15 mouse cellular contexts compared by ENCODE assay signal in the genomic region with DNA sequence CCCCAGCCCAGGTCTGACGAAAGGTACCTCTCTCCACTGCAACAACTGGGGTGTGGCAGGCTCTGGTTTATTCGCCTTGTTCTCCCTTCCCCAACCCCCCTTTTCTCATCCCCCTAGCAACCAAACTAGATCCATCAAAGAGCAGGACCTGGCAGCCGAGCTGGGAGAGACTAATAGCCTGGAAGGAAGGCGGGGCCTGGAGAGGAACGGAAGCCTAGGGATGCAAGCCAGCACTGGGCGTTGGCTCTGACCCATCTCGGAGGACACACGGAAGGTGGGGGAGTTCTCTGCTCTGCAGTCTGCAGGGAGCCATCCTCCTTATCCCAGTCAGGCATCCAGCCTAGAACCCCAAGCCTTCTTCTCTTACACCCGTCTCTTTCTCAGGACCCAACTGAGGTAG. TPM values are rescaled to one million over a fixed set of nuclear protein-coding genes. Genes with fewer than 3 reads are reported as not detected.
DNase-seq lines count a peak whose midpoint lies in the region; ATAC-seq and TF ChIP-seq lines count a peak whose summit lies in the region.
"Had no signal": no experiment of that assay in that cellular context is flagged by ENCODE, and none has a peak within 500 bp of the region (broad histone marks: within the 10 kb centered on the region; RNA-seq: fewer than 3 reads in every experiment).

No protein-coding gene starts in this region.

- no peak for TF ChIP-seq EP300 in lung, postnatal 0 days (IDR thresholded peaks at IDR 0.05)

- no peak for ATAC-seq in forebrain, embryonic 13.5 days
- ATAC-seq in forebrain, postnatal 0 days = no peak
- ATAC-seq in lung, postnatal 0 days = no peak
- no peak for ATAC-seq in limb, embryonic 11.5 days (ENCODE audit: insufficient number of reproducible peaks, low FRiP score, low TSS enrichment, low read depth)
- ATAC-seq: midbrain, embryonic 13.5 days; Patski had no signal

- no peak overlapping the region for H3K27ac ChIP-seq in forebrain, embryonic 13.5 days
- H3K27ac ChIP-seq in forebrain, postnatal 0 days (ENCODE audit: low read depth, low read length) = no peak overlapping the region
- H3K27ac ChIP-seq in lung, postnatal 0 days (ENCODE audit: low read length) = no peak overlapping the region
- H3K27ac ChIP-seq in limb, embryonic 11.5 days (replicated peaks; ENCODE audit: low read depth, low read length) = no peak overlapping the region
- H3K27ac ChIP-seq: kidney, embryonic 15.5 days; liver, embryonic 14.5 days; midbrain, embryonic 13.5 days had no signal

- no peak overlapping the region for H3K4me3 ChIP-seq in forebrain, embryonic 13.5 days
- H3K4me3 ChIP-seq in forebrain, postnatal 0 days (ENCODE audit: low read depth, low read length) = no peak overlapping the region
- H3K4me3 ChIP-seq in lung, postnatal 0 days (ENCODE audit: low read depth, low read length) = no peak overlapping the region
- no peak overlapping the region for H3K4me3 ChIP-seq in limb, embryonic 11.5 days (ENCODE audit: low read depth, low read length)
- H3K4me3 ChIP-seq: kidney, embryonic 15.5 days; midbrain, embryonic 13.5 days had no signal

- peaks cover 41% of the 10 kb centered on the region for H3K4me1 ChIP-seq in forebrain, embryonic 13.5 days
- H3K4me1 ChIP-seq in forebrain, postnatal 0 days (ENCODE audit: insufficient read depth) = 0 out of 2 replicates have a peak, but pooled peaks cover 4% of the 10 kb centered on the region
- peaks cover 3% of the 10 kb centered on the region; the same call in 1 of the 2 replicates for H3K4me1 ChIP-seq in lung, postnatal 0 days (ENCODE audit: insufficient read depth, low read depth, low read length)
- peaks cover 16% of the 10 kb centered on the region for H3K4me1 ChIP-seq in limb, embryonic 11.5 days (ENCODE audit: control insufficient read depth, insufficient read depth, low read length)

- DNase-seq in forebrain, postnatal 0 days = no peak
- peak; percentile 17 for DNase-seq in lung, postnatal 0 days (ENCODE audit: low spot score)
- no peak for DNase-seq in lung, postnatal 4 days
- DNase-seq in ZHBTc4 (ENCODE audit: low read depth, low spot score) = peak; percentile 69
- DNase-seq in limb, embryonic 11.5 days (ENCODE audit: low spot score) = no peak
- no peak for DNase-seq in layer of hippocampus, postnatal 36 days
- DNase-seq in left cerebral cortex, postnatal 36 days (ENCODE audit: low spot score in 2 of 2) = no peak
- DNase-seq: cerebellum, adult 18-20 months; thymus, postnatal 14 days had no signal

- 7% methylated on average over 9 of the region's 9 CpGs for WGBS in forebrain, embryonic 13.5 days
- WGBS in forebrain, postnatal 0 days = 11% methylated on average over 9 of the region's 9 CpGs
- WGBS in lung, postnatal 0 days = 13% methylated on average over 9 of the region's 9 CpGs
- 6% methylated on average over 9 of the region's 9 CpGs for WGBS in limb, embryonic 11.5 days

- no peak overlapping the region for H3K9ac ChIP-seq in forebrain, embryonic 13.5 days
- no peak overlapping the region for H3K9ac ChIP-seq in forebrain, postnatal 0 days
- no peak overlapping the region for H3K9ac ChIP-seq in lung, postnatal 0 days (replicated peaks; ENCODE audit: low read depth)
- H3K9ac ChIP-seq in limb, embryonic 11.5 days (ENCODE audit: low read length) = no peak overlapping the region; the same call in 1 of the 2 replicates
- H3K9ac ChIP-seq: kidney, embryonic 15.5 days; liver, embryonic 14.5 days; midbrain, embryonic 13.5 days had no signal

- intact Hi-C loops in left cerebral cortex, postnatal 36 days (cut with DNase I) = no loop called here

- no peaks in the 10 kb centered on the region for H3K9me3 ChIP-seq in forebrain, embryonic 13.5 days (replicated peaks)
- no peaks in the 10 kb centered on the region for H3K9me3 ChIP-seq in forebrain, postnatal 0 days (ENCODE audit: low read length)
- H3K9me3 ChIP-seq in lung, postnatal 0 days (ENCODE audit: low read length) = no peaks in the 10 kb centered on the region
- H3K9me3 ChIP-seq in limb, embryonic 11.5 days (ENCODE audit: control insufficient read depth, low read length) = no peaks in the 10 kb centered on the region
- H3K9me3 ChIP-seq: kidney, embryonic 15.5 days; midbrain, embryonic 13.5 days had no signal

- H3K4me2 ChIP-seq in forebrain, embryonic 13.5 days = peak overlapping the region; percentile 20
- no peak overlapping the region for H3K4me2 ChIP-seq in forebrain, postnatal 0 days (ENCODE audit: low read depth)
- no peak overlapping the region for H3K4me2 ChIP-seq in lung, postnatal 0 days (replicated peaks; ENCODE audit: low read depth, low read length)
- 0 out of 2 replicates have a peak overlapping the region, but pooled peaks have one; percentile 12 for H3K4me2 ChIP-seq in limb, embryonic 11.5 days (ENCODE audit: low read depth, severe bottlenecking)
- H3K4me2 ChIP-seq: kidney, embryonic 15.5 days; midbrain, embryonic 13.5 days had no signal

- TF ChIP-seq CTCF in forebrain, postnatal 0 days (IDR thresholded peaks at IDR 0.05; ENCODE audit: low read depth) = no peak
- TF ChIP-seq CTCF in lung, postnatal 0 days (IDR thresholded peaks at IDR 0.05) = no peak

- H3K27me3 ChIP-seq in forebrain, embryonic 13.5 days = peaks cover 65% of the 10 kb centered on the region
- peaks cover 38% of the 10 kb centered on the region for H3K27me3 ChIP-seq in forebrain, postnatal 0 days (ENCODE audit: insufficient read depth, low read length)
- H3K27me3 ChIP-seq in lung, postnatal 0 days (replicated peaks; ENCODE audit: insufficient read depth, low read length) = peaks cover 50% of the 10 kb centered on the region
- H3K27me3 ChIP-seq in limb, embryonic 11.5 days (ENCODE audit: control insufficient read depth, insufficient read depth, low read length) = peaks cover 54% of the 10 kb centered on the region
- H3K27me3 ChIP-seq: Patski had no signal

- H3K36me3 ChIP-seq in forebrain, embryonic 13.5 days (ENCODE audit: poor library complexity, severe bottlenecking) = no peaks in the 10 kb centered on the region
- no peaks in the 10 kb centered on the region for H3K36me3 ChIP-seq in forebrain, postnatal 0 days (ENCODE audit: insufficient read depth)
- H3K36me3 ChIP-seq in lung, postnatal 0 days (ENCODE audit: insufficient read depth, low read length) = no peaks in the 10 kb centered on the region
- no peaks in the 10 kb centered on the region for H3K36me3 ChIP-seq in limb, embryonic 11.5 days (ENCODE audit: control insufficient read depth, insufficient read depth, low read length)
- H3K36me3 ChIP-seq: kidney, embryonic 15.5 days; midbrain, embryonic 13.5 days had no signal

RNA-seq across cellular contexts. Expression of gene Prph, which starts 1.6 kb away (rescaled TPM):
- 0.94 and 1.6 TPM in 2 replicates for polyA plus RNA-seq in forebrain, embryonic 13.5 days (2015; fragmentation: Nextera tagmentation; extraction: Ambion mirVana)
- total RNA-seq in forebrain, postnatal 0 days (2014; rRNA removed) = 1.7 and 2.3 TPM in 2 replicates
- polyA plus RNA-seq in forebrain, postnatal 0 days (2015; fragmentation: Nextera tagmentation; extraction: Ambion mirVana) = 2.3 and 2.4 TPM in 2 replicates
- 0.32 and 0.42 TPM in 2 replicates for polyA plus RNA-seq in lung, postnatal 0 days (2015; fragmentation: Nextera tagmentation; extraction: Ambion mirVana)
- polyA plus RNA-seq in limb, embryonic 11.5 days (2014; fragmentation: Nextera tagmentation; extraction: Ambion mirVana) = 0.10 and 0.11 TPM in 2 replicates
- total RNA-seq in layer of hippocampus, postnatal 36 days (2021) = 1 to 10 TPM in 1 of 2 experiments, under 1 TPM in 1; 0.82 to 2.2 TPM
- total RNA-seq in left cerebral cortex, postnatal 36 days (2021) = 1 to 10 TPM in 1 of 2 experiments, under 1 TPM in 1; 0.97 to 1.8 TPM

RNA-seq across cellular contexts. Expression of gene Troap, which starts 21.0 kb away (rescaled TPM):
- 37.8 and 38.6 TPM in 2 replicates for polyA plus RNA-seq in forebrain, embryonic 13.5 days (2015; fragmentation: Nextera tagmentation; extraction: Ambion mirVana)
- total RNA-seq in forebrain, postnatal 0 days (2014; rRNA removed) = 1.5 and 3.9 TPM in 2 replicates
- 2.7 and 3.1 TPM in 2 replicates for polyA plus RNA-seq in forebrain, postnatal 0 days (2015; fragmentation: Nextera tagmentation; extraction: Ambion mirVana)
- 0.95 and 0.99 TPM in 2 replicates for polyA plus RNA-seq in lung, postnatal 0 days (2015; fragmentation: Nextera tagmentation; extraction: Ambion mirVana)
- 33.4 and 37.2 TPM in 2 replicates for polyA plus RNA-seq in limb, embryonic 11.5 days (2014; fragmentation: Nextera tagmentation; extraction: Ambion mirVana)
- total RNA-seq in layer of hippocampus, postnatal 36 days (2021) = under 1 TPM; 0.38 to 0.40 TPM
- under 1 TPM in 1 of 2 experiments, not detected in 1; 0.32 TPM for total RNA-seq in left cerebral cortex, postnatal 36 days (2021)

RNA-seq across cellular contexts. Expression of gene Tuba1c, which starts 23.7 kb away (rescaled TPM):
- polyA plus RNA-seq in forebrain, embryonic 13.5 days (2015; fragmentation: Nextera tagmentation; extraction: Ambion mirVana) = 97.6 and 102 TPM in 2 replicates
- 22.1 and 24.9 TPM in 2 replicates for total RNA-seq in forebrain, postnatal 0 days (2014; rRNA removed)
- polyA plus RNA-seq in forebrain, postnatal 0 days (2015; fragmentation: Nextera tagmentation; extraction: Ambion mirVana) = 16.4 and 18.8 TPM in 2 replicates
- 45.1 and 53.2 TPM in 2 replicates for polyA plus RNA-seq in lung, postnatal 0 days (2015; fragmentation: Nextera tagmentation; extraction: Ambion mirVana)
- 146 and 157 TPM in 2 replicates for polyA plus RNA-seq in limb, embryonic 11.5 days (2014; fragmentation: Nextera tagmentation; extraction: Ambion mirVana)
- total RNA-seq in layer of hippocampus, postnatal 36 days (2021) = 10 to 100 TPM; 56.8 to 66.3 TPM
- total RNA-seq in left cerebral cortex, postnatal 36 days (2021) = 10 to 100 TPM; 60.3 to 78.5 TPM

RNA-seq across cellular contexts. Expression of gene C1ql4, which starts 34.2 kb away (rescaled TPM):
- 0.39 TPM in 1 of 2 replicates, not detected in the other for polyA plus RNA-seq in forebrain, embryonic 13.5 days (2015; fragmentation: Nextera tagmentation; extraction: Ambion mirVana)
- total RNA-seq in forebrain, postnatal 0 days (2014; rRNA removed) = 0.23 and 0.48 TPM in 2 replicates
- 0.40 TPM in 1 of 2 replicates, not detected in the other for polyA plus RNA-seq in forebrain, postnatal 0 days (2015; fragmentation: Nextera tagmentation; extraction: Ambion mirVana)
- polyA plus RNA-seq in lung, postnatal 0 days (2015; fragmentation: Nextera tagmentation; extraction: Ambion mirVana) = not detected in 2 replicates
- polyA plus RNA-seq in limb, embryonic 11.5 days (2014; fragmentation: Nextera tagmentation; extraction: Ambion mirVana) = not detected in 2 replicates
- total RNA-seq in layer of hippocampus, postnatal 36 days (2021) = under 1 TPM in 1 of 2 experiments, not detected in 1; 0.30 TPM
- not detected for total RNA-seq in left cerebral cortex, postnatal 36 days (2021)
- total RNA-seq: gastrocnemius, postnatal 4 days had no signal
- polyA plus RNA-seq: liver, embryonic 14.5 days had no signal

RNA-seq across cellular contexts. Expression of gene Dnajc22, which starts 39.6 kb away (rescaled TPM):
- 0.25 and 0.84 TPM in 2 replicates for polyA plus RNA-seq in forebrain, embryonic 13.5 days (2015; fragmentation: Nextera tagmentation; extraction: Ambion mirVana)
- 0.38 and 0.71 TPM in 2 replicates for total RNA-seq in forebrain, postnatal 0 days (2014; rRNA removed)
- polyA plus RNA-seq in forebrain, postnatal 0 days (2015; fragmentation: Nextera tagmentation; extraction: Ambion mirVana) = 0.15 and 0.51 TPM in 2 replicates
- polyA plus RNA-seq in lung, postnatal 0 days (2015; fragmentation: Nextera tagmentation; extraction: Ambion mirVana) = 0.50 and 0.96 TPM in 2 replicates
- 0.61 and 0.62 TPM in 2 replicates for polyA plus RNA-seq in limb, embryonic 11.5 days (2014; fragmentation: Nextera tagmentation; extraction: Ambion mirVana)
- total RNA-seq in layer of hippocampus, postnatal 36 days (2021) = under 1 TPM in 1 of 2 experiments, not detected in 1; 0.30 TPM
- total RNA-seq in left cerebral cortex, postnatal 36 days (2021) = under 1 TPM; 0.25 to 0.27 TPM
- total RNA-seq: gastrocnemius, postnatal 4 days had no signal

Comparison
In these comparisons a context has a peak if more than half of its experiments do, and no peak if none do; other contexts are left out.
1. H3K4me2 ChIP-seq: peak in forebrain, embryonic 13.5 days (single experiment) and limb, embryonic 11.5 days (single experiment); none in forebrain, postnatal 0 days (single experiment) and lung, postnatal 0 days (single experiment).
2. DNase-seq: peak in lung, postnatal 0 days (single experiment) and ZHBTc4 (single experiment); none in forebrain, postnatal 0 days (single experiment), lung, postnatal 4 days (0 of 2), limb, embryonic 11.5 days (single experiment), layer of hippocampus, postnatal 36 days (0 of 2) and left cerebral cortex, postnatal 36 days (0 of 2).